Mouse (Mus musculus) heart, embryonic 10.5 days (tissue): ENCODE measurements around the gene Gng12. TPM values are rescaled to one million over a fixed set of nuclear protein-coding genes. Genes with fewer than 3 reads are reported as not detected.

ENCODE experiments used
- DNase-seq: peaks from one replicate; pipeline ENCODE4 v3.0.0-alpha.2; 2017; ENCODE audit warnings: low spot score
- H3K27ac ChIP-seq: fragments of 300-500 bp; sonication (generic); 2 replicates; pipeline ENCODE4 v1.5.1; 2016; ENCODE audit warnings: mild to moderate bottlenecking
- H3K27me3 ChIP-seq: fragments of 300-500 bp; sonication (generic); 2 replicates; pipeline ENCODE4 v1.6.1; 2016; ENCODE audit warnings: mild to moderate bottlenecking; ENCODE audit not compliant: poor library complexity, insufficient read depth, severe bottlenecking
- H3K36me3 ChIP-seq: fragments of 300-500 bp; sonication (generic); 2 replicates; pipeline ENCODE4 v1.6.1; 2016; ENCODE audit warnings: mild to moderate bottlenecking, moderate library complexity
- H3K4me1 ChIP-seq: fragments of 300-500 bp; sonication (generic); 2 replicates; pipeline ENCODE4 v1.6.1; 2016; ENCODE audit warnings: mild to moderate bottlenecking
- H3K4me3 ChIP-seq: fragments of 300-500 bp; sonication (generic); 2 replicates; pipeline ENCODE4 v1.5.1; 2016; ENCODE audit warnings: mild to moderate bottlenecking, moderate library complexity
- H3K9me3 ChIP-seq: fragments of 300-500 bp; sonication (generic); 2 replicates; pipeline ENCODE4 v1.6.1; 2016; ENCODE audit warnings: mild to moderate bottlenecking, moderate library complexity
- WGBS: fragments of 180-500 bp; shearing (Covaris S2); methylation state at CpG from one replicate; pipeline ENCODE4 v1.1.7; 2016; 5-methylcytosine and 5-hydroxymethylcytosine counted together
- polyA plus RNA-seq: library from polyadenylated mRNA; unstranded; fragments of >200 nt; fragmentation: Nextera tagmentation; extraction: Ambion mirVana; gene quantifications from 2 replicates; pipeline ENCODE4 v1.2.1, GENCODE M21; 2016

Gng12 gene
- polyA plus RNA-seq, 1 experiment from 2014 or later = 60.9 TPM

GRCm38 (mm10) chr6:66923851-66924250 is 27.7 kb downstream of the Gng12 start:
- H3K4me1 ChIP-seq = 0 out of 2 replicates have a peak, but pooled peaks cover 4% of the 10 kb centered on the region
- peak; percentile 14 for DNase-seq
- no peak overlapping the region for H3K27ac ChIP-seq
- H3K9me3 ChIP-seq = no peaks in the 10 kb centered on the region
- H3K36me3 ChIP-seq = no peaks in the 10 kb centered on the region
- 82% methylated on average over 4 of the region's 4 CpGs for WGBS
- no peak overlapping the region for H3K4me3 ChIP-seq
- H3K27me3 ChIP-seq = no peaks in the 10 kb centered on the region

GRCm38 (mm10) chr6:66924315-66924965 is 28.2 kb downstream of the Gng12 start:
- WGBS = 84% methylated on average over 7 of the region's 7 CpGs
- Histone ChIP-seq H3K27me3 (no peaks in the 10 kb centered on the region), H3K9me3 (no peaks in the 10 kb centered on the region)

GRCm38 (mm10) chr6:66926269-66926668 is 30.1 kb downstream of the Gng12 start:
- no peaks in the 10 kb centered on the region for H3K9me3 ChIP-seq
- H3K27me3 ChIP-seq = no peaks in the 10 kb centered on the region
- 0 out of 2 replicates have a peak, but pooled peaks cover 10% of the 10 kb centered on the region for H3K4me1 ChIP-seq
- H3K27ac ChIP-seq = no peak overlapping the region
- 28% methylated on average over 4 of the region's 4 CpGs for WGBS
- no peak overlapping the region for H3K4me3 ChIP-seq
- DNase-seq = peak; percentile 53
- H3K36me3 ChIP-seq = no peaks in the 10 kb centered on the region

More at GRCm38 (mm10) chr6:66924315-66924965, 28.2 kb downstream of the Gng12 start:
- no peaks in the 10 kb centered on the region for H3K36me3 ChIP-seq
- H3K4me1 ChIP-seq = 0 out of 2 replicates have a peak, but pooled peaks cover 4% of the 10 kb centered on the region
- DNase-seq = peak; percentile 20
- no peak overlapping the region for H3K4me3 ChIP-seq
- H3K27ac ChIP-seq = no peak overlapping the region

GRCm38 (mm10) chr6:66928972-66929645 is 32.9 kb downstream of the Gng12 start:
- Histone ChIP-seq H3K36me3 (no peaks in the 10 kb centered on the region), H3K4me1 (0 out of 2 replicates have a peak, but pooled peaks cover 10% of the 10 kb centered on the region), H3K9me3 (no peaks in the 10 kb centered on the region), H3K27me3 (no peaks in the 10 kb centered on the region), H3K4me3 (no peak overlapping the region), H3K27ac (no peak overlapping the region)
- WGBS = 74% methylated on average over 2 of the region's 2 CpGs
- peak; percentile 7 for DNase-seq

GRCm38 (mm10) chr6:66929694-66930093 is 33.5 kb downstream of the Gng12 start:
- H3K4me3 ChIP-seq = no peak overlapping the region
- peak; percentile 66 for DNase-seq
- H3K36me3 ChIP-seq = no peaks in the 10 kb centered on the region
- H3K27ac ChIP-seq = no peak overlapping the region
- no peaks in the 10 kb centered on the region for H3K9me3 ChIP-seq
- 62% methylated on average over 7 of the region's 7 CpGs for WGBS
- no peaks in the 10 kb centered on the region for H3K27me3 ChIP-seq
- H3K4me1 ChIP-seq = 0 out of 2 replicates have a peak, but pooled peaks cover 10% of the 10 kb centered on the region

- WGBS = 80% methylated on average over 4 of the region's 4 CpGs
These were observed 36.1 kb downstream of the Gng12 start for GRCm38 (mm10) chr6:66932206-66932819.

GRCm38 (mm10) chr6:66940656-66941235 is 44.5 kb downstream of the Gng12 start:
- Histone ChIP-seq H3K36me3 (no peaks in the 10 kb centered on the region), H3K9me3 (no peaks in the 10 kb centered on the region), H3K27me3 (no peaks in the 10 kb centered on the region), H3K4me1 (peaks cover 28% of the 10 kb centered on the region; the same call in 1 of the 2 replicates), H3K27ac (no peak overlapping the region), H3K4me3 (no peak overlapping the region)
- DNase-seq = peak; percentile 68
- WGBS = 54% methylated on average over 7 of the region's 7 CpGs

More at GRCm38 (mm10) chr6:66932206-66932819, 36.1 kb downstream of the Gng12 start:
- Histone ChIP-seq H3K36me3 (no peaks in the 10 kb centered on the region), H3K4me1 (0 out of 2 replicates have a peak, but pooled peaks cover 5% of the 10 kb centered on the region), H3K4me3 (no peak overlapping the region), H3K9me3 (no peaks in the 10 kb centered on the region), H3K27me3 (no peaks in the 10 kb centered on the region), H3K27ac (no peak overlapping the region)
- DNase-seq = peak; percentile 17

GRCm38 (mm10) chr6:66941792-66942191 is 45.6 kb downstream of the Gng12 start:
- no peaks in the 10 kb centered on the region for H3K27me3 ChIP-seq
- 59% methylated on average over 6 of the region's 6 CpGs for WGBS
- no peak overlapping the region for H3K4me3 ChIP-seq
- H3K27ac ChIP-seq = no peak overlapping the region
- no peaks in the 10 kb centered on the region for H3K36me3 ChIP-seq
- H3K4me1 ChIP-seq = peaks cover 28% of the 10 kb centered on the region; the same call in 1 of the 2 replicates
- peak; percentile 43 for DNase-seq
- no peaks in the 10 kb centered on the region for H3K9me3 ChIP-seq

GRCm38 (mm10) chr6:66942826-66943225 is 46.6 kb downstream of the Gng12 start:
- Histone ChIP-seq H3K4me3 (no peak overlapping the region), H3K4me1 (peaks cover 28% of the 10 kb centered on the region; the same call in 1 of the 2 replicates)
- WGBS = 66% methylated on average over 4 of the region's 4 CpGs

GRCm38 (mm10) chr6:66943367-66944189 is 47.4 kb downstream of the Gng12 start:
- H3K27ac ChIP-seq = peak overlapping the region; percentile 71
- peak; percentile 76 for DNase-seq

More at GRCm38 (mm10) chr6:66942826-66943225, 46.6 kb downstream of the Gng12 start:
- Histone ChIP-seq H3K27ac (peak overlapping the region; percentile 45), H3K27me3 (no peaks in the 10 kb centered on the region), H3K9me3 (no peaks in the 10 kb centered on the region), H3K36me3 (no peaks in the 10 kb centered on the region)
- no peak for DNase-seq

GRCm38 (mm10) chr6:66944190-66945003 is 48.2 kb downstream of the Gng12 start:
- Histone ChIP-seq H3K27ac (0 out of 2 replicates have a peak overlapping the region, but pooled peaks have one; percentile 42), H3K4me3 (no peak overlapping the region)
- WGBS = 75% methylated on average over 12 of the region's 12 CpGs

More at GRCm38 (mm10) chr6:66943367-66944189, 47.4 kb downstream of the Gng12 start:
- WGBS = 65% methylated on average over 6 of the region's 6 CpGs
- Histone ChIP-seq H3K9me3 (no peaks in the 10 kb centered on the region), H3K27me3 (no peaks in the 10 kb centered on the region), H3K4me3 (no peak overlapping the region), H3K36me3 (no peaks in the 10 kb centered on the region), H3K4me1 (peaks cover 33% of the 10 kb centered on the region; the same call in 1 of the 2 replicates)

More at GRCm38 (mm10) chr6:66944190-66945003, 48.2 kb downstream of the Gng12 start:
- Histone ChIP-seq H3K27me3 (no peaks in the 10 kb centered on the region), H3K36me3 (no peaks in the 10 kb centered on the region), H3K9me3 (no peaks in the 10 kb centered on the region), H3K4me1 (peaks cover 40% of the 10 kb centered on the region)
- no peak for DNase-seq
